Mouse (Mus musculus) hematopoietic stem cell, adult 5-6 weeks (primary cell): ENCODE measurements at regions not wholly inside any gene's neighbourhood (a gene's known extent, or its start where the extent isn't known, plus 50 kb on each side); places are given as distances from the start of the nearest gene placed in this dataset.
A peak's percentile ranks its signal among the peaks of the same experiment; 100 is the strongest.

ENCODE experiments used
- ATAC-seq, 2 experiments: fragments of 125-278 bp in 1 of 2; replicated peaks in 1 of 2; 2 replicates each; pipeline ENCODE4 v1.8.0; 2016 to 2017; ENCODE audit warnings: inconsistent platforms in 2 of 2, mild to moderate bottlenecking in 2 of 2, moderate number of reproducible peaks in 2 of 2, low read depth in 1 of 2, moderate TSS enrichment in 1 of 2; ENCODE audit not compliant: low FRiP score in 2 of 2, poor library complexity in 2 of 2, severe bottlenecking in 2 of 2, insufficient read depth in 1 of 2, low TSS enrichment in 1 of 2

DNA sequence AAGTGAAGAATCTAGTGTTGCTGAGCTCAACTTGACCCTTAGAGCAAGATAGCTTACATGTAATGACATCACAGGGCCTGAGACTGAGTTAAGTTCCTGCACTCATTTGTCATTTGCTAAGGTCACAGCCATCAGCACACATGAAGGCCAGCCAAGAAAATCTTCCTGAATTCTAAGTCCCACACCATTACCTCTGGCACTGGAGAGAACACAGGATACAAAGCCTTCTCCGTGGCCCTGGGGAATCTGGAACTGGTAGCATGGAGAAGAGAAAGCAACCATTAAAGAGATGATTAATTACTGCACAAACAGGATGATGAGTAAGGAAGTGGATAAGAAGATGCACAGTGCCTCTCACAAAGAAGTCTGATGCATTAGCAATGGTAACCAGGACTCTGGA is 232.0 kb downstream of the Wdr72 start:
- ATAC-seq = no peak

DNA sequence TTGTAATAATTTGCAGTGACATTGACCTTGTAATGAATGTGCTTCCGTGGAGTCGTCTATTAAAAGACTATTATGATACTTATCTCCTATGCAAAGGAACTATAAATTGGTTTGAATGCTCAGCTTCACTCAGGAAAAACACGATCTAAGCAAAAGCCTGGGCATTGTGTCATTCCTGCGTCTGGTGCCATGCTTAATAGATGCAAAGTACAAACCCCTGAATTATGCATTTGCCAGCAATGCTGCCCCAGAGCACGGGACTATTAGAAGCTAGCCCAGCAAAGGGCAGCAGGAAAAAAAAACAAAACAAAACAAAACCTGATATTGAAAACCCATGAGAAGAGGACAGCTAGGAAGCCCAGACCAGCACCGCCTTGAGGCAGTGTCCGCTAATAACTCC is 234.9 kb downstream of the Wdr72 start:
- ATAC-seq = no peak

DNA sequence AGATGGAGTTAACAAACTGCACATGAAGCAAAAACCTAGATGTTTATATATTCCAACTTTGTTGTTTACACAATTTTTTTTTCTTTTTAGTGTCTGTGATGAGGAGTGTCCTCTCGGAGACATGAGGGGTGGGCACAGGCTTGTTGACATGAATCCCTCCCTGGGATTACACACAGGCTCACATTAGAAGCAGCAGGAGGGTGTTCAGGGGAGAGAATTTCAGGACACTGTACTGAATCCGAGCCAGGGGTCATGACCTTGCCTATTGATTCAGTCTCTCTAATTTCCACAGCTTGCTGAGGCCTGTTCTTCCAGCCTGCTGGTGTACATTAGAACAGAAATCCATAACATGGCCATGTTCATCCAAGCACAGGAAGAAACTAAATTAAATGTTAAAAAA is 238.6 kb downstream of the Wdr72 start:
- no peak for ATAC-seq

DNA sequence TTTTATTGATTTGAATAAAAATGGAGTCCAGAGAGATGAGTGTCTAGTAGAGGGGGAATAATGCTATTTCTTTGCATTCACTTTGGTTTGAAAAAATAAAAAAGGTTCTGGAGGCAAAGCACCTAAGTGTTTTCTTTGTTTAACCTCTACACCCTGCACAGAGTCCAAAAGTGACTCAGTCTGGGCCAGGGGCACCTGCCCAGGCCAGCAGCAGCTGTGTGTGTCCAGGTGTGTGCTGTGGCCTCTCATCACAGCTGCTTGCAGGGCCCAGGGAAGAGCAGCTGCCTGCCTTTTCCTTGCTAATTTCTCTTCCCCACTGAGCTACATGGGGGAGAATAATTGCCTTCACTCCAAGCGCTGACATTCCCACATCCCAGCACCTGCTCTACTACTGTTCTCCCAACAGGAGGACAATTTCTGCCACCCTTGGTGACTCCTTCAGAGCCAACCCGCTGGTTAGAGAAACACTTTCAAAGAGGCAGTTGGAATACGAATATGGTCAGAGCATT is 255.8 kb downstream of the Wdr72 start:
- ATAC-seq = no peak

GRCm38 (mm10) chr9:74376191-74376590 is 266.0 kb downstream of the Wdr72 start:
- no peak for ATAC-seq

DNA sequence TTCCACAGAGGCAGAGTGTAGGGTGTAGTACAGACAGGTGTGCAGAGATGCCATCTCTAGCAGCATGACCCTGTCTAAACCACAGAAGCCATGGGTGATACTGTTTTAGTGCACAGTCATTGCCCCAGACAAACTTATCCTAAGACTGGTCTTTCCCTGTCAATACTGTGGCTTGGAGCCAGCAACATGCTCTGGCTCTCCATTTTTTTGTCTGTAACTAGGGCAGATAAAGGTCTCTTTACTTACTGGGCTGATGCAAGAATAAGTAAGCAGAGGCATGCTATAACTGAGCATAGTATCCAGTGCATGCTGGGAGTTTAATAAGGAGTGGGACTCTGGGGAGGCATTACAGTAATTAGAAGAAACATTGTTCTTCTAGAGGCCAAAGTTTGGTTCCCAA is 267.0 kb downstream of the Wdr72 start:
- ATAC-seq = no peak

DNA sequence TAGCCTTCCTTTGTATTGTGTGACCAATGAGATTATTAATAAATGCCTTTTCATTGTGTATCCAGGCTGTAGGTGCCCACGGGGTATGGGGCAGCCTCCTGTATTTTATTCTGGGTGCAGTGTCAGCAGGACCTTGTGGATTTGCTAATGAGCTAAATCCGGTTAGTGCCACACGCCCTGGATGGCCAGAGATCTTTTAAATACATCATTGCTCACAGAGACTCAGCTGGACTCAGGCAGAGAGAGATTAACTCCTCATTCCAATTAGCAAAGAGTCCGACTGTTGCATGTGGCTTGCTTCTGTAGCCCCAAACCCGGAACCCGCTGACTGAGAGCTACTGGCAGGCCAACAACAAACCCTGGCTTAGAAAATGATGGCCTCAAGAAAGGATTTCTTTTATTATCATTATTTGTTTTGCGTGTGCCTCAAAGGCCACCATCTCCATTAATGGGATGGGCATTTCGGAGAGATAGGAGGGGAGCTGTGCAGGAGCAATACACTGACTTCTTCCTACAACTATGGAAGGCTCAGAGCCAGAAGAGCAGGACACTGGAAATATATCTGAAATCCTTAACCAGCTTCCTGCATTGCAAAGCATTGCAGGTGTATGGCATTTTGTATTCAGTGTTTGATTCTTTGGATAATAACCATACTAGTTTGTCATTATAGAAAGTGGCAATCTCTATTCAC is 274.2 kb downstream of the Wdr72 start:
- ATAC-seq = no peak

GRCm38 (mm10) chr9:74425594-74425993 is 315.4 kb downstream of the Wdr72 start:
- no peak for ATAC-seq

GRCm38 (mm10) chr9:74449981-74450380 is 339.8 kb downstream of the Wdr72 start:
- ATAC-seq = no peak

GRCm38 (mm10) chr9:74461084-74461483 is 350.9 kb downstream of the Wdr72 start:
- ATAC-seq = no peak

DNA sequence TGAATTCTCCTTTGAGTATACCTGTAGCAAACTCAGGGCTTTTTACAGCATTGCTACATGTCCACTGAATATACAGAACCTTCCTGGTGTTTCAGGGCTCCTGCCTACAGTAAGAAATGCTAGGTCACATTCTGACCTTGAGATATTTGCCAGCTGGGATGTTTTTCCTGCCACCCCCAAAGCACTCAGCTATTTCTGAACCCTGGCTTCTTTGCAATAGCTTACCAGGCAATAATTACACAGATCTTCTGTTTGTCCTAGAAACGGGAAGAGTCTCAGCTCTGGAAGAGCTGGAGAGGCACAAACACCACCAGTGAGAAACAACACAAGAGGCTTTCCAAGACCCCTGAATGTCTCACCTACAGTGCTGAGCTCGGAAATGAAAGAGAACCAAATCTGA is 366.7 kb downstream of the Wdr72 start:
- no peak for ATAC-seq

DNA sequence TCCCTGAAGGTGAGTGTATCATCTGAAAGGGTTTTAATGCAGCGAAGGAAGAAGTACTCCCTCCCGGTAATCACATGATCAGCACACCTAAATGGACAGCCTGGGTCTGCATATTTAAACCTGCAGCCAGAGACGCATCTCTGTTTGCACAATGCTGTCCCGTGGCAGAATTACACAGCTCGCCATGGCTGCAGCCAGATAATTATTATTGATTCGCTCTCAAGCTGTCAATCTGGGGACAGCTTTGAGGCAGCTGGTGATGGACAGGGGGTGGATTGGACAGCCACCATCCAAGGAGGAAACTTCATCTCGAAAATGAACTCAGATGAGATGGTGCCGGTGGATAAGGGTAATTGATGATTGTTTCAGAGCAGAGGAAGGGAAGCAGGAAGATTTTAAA is 369.1 kb downstream of the Wdr72 start:
- no peak for ATAC-seq

- no peak for ATAC-seq
These were observed 347.8 kb upstream of the Onecut1 start for GRCm38 (mm10) chr9:74513887-74514286.

GRCm38 (mm10) chr9:74528550-74528949 is 333.2 kb upstream of the Onecut1 start:
- ATAC-seq = no peak

DNA sequence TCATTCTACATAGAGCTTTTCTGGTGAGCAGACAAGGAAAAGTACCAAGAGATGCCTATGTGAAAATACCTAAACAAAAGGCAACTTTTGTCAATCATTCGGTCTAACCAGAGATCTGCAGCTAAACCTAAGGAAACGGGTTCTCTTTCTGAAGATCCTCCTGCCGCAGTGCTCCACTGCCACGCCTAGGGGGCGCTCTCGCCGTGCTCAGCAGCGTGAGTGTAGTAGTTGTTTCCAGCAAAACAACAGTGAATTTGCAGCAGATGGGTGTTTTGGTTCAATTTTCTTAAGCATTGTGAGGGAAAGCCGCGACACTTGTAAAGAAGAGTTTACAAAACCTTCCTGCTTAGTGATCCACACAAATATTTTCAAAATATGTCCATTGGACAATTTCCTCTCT is 331.4 kb upstream of the Onecut1 start:
- ATAC-seq = peak in 1 of 2 experiments; percentile 45; a peak in 1 of 4 replicates

- ATAC-seq = no peak
These were observed 331.0 kb upstream of the Onecut1 start for GRCm38 (mm10) chr9:74530748-74531147.

DNA sequence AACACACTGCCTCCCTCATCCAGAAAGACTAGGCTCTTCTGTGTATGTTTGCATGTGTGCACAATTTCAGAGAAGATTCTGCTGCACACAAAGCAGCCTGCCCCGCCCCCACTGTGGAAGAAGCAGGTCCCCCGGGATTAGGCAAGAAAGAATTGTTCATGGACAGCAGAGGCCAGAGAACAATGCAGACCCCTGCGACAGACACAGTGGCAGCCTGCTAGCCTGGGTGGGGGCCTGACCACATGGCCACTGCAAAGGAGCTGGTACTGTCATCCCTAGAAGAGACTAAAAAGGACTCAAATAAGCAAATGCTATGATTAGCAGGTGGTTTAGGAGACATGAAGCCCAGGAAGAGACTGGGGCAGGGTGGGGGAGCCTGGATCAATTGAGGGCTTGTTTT is 329.7 kb upstream of the Onecut1 start:
- ATAC-seq = no peak

- no peak for ATAC-seq
These were observed 326.7 kb upstream of the Onecut1 start for GRCm38 (mm10) chr9:74534976-74535375.

GRCm38 (mm10) chr9:74556116-74556515 is 305.6 kb upstream of the Onecut1 start:
- ATAC-seq = no peak
